Mouse (Mus musculus): ENCODE measurements at regions not wholly inside any gene's neighbourhood (a gene's known extent, or its start where the extent isn't known, plus 50 kb on each side); places are given as distances from the start of the nearest gene placed in this dataset.

DNA sequence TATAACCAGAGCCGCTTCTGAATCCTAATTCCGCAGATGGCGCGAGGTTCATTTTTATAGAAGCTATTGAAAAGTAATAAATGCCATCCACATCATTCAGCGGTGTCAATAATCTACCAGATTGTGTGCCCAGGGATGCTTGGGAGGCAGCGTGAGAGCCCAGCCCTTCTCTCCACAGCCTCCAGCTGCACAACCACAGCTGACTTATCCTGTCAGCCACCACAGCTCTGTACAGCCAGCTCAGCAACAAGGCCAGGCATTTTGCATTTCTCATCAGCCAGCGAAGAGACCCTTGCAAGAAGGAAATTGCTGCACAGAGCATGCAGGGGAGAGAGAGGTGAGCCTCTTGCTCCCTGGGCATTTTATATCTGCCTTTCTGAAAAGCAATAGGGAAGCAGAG, 292.8 kb upstream of the Kif2a start:
- DNase-seq (ENCODE audit: low spot score in 2 of 2), result no peak

DNA sequence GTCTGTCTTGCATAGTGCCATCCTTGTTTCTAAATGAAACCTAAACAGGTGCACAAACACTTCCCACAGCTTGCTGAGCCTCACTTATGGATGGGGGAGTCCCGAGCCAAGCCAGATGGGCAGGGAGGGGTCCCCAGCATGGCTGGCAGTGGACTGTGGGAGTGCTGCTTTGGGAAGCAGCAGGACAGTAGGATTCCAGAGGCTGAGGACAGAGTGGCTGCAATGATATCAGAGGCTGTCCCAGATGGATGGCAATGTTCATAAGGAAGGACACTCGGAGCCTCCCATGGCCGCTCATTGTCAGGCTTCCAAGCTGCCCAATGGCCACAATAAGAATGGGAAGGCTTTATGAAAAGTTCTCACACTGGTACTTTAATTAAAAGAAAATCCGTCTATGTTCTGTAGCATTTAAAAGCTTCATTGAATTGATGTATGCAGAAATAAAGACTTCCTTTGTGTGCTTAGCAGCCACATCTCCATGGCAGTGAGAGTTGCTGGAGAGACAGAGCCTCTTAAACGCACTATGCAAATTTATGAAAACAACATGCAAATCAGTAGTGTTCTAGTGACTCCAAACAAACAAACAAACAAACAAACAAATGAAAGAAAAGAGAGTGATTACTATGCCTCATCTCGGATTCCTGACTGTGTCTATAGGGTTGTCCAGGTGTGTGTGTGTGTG, 287.2 kb upstream of the Kif2a start:
- DNase-seq (ENCODE audit: low spot score in 2 of 2), result no peak

DNA sequence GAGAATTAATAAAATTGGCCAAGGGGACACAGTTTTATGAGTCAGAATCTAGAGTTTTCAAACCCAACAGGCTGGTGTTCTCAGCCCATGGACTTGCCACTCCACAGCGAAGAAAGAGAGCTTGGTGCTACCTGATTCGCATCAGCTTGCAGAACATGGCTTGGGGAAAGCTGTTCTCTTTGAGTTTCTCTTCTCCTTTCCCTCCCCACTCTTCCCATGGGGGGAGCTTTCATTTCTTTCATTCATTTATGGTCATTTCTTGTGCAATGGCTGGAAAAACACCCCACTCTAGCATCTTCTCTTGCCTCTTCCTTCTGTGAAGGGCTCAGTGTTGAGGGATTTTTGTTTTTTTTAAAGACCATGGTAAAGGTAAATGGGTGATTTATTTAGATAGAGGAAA, 286.5 kb upstream of the Kif2a start:
- no peak for DNase-seq (ENCODE audit: low spot score in 2 of 2)

DNA sequence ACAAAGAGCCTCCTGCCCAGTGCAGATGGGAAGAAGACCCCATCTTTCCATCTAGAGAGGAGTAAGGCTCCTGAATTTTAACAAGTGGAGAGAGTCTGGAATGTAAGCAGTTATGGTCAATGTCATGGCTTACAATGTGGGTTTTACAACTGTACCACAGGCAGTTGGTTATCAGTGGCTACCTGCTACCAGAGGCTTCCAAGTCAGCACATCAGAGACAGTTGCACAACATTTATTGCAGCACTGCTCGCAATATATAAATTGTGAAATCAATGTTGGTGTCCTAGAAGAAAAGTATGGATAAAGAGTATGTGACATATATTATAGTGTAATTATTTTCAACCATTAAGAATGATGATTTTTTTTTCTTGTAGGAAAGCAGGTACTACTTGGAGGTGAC, 285.0 kb upstream of the Kif2a start:
- no peak for DNase-seq (ENCODE audit: low spot score in 2 of 2)

DNA sequence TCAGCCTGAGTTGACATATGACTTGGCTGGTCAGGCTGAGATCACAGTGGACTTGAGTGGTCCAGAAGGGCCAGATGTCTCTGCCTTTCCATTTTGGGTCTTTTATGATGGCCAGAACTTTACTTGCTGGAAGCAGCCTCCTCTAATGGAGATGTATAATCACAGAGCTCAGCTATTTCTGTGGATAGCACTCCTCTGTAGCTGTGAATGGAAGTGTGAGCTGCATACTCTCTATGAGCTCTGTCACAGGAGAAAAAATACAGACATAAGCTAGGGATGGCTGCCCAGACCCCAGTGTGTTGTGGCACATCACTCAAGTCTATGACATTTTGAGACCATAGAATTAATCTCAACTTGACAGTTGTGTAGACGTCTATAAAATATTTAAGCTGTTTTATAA, 284.3 kb upstream of the Kif2a start:
- DNase-seq (ENCODE audit: low spot score in 2 of 2), result no peak

DNA sequence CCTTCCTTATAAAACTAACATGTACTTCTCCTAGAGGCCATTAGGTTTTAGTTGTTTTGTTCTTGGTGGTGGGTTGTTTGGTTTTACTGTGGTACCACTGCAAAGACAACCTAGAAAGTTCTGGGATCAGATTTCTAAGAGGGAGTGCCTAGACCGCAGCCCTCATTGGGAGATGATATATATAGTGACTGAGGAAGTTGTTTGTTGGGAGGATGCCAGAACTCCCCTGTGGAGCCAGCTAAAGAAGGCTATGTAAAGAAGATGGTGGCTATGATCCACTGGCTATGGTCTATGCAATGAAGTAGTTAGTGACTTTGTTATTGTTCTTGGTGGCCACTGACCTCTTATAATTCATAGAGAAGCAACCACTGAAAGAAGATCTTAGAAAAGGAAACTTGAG, 283.8 kb upstream of the Kif2a start:
- DNase-seq (ENCODE audit: low spot score in 2 of 2), result no peak

DNA sequence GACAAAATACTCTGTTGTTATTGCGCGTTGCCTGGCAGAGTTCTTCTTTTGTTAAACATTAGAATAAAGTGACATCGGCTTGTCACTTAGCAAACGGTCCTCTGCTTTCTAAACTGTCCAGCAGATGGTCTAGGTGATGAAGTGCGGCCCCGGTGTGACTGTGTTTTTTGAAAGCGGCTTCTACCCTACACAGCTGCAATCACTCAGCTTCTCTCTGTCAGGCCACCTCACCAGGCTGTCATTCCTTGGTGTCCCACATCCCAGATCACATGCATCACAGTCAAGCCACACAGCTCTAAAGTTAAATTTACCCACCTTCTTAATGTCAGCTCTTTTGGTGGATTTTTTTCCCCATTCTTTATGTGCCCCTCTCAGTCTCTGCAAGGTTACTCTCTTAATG, 282.0 kb upstream of the Kif2a start:
- DNase-seq (ENCODE audit: low spot score in 2 of 2), result no peak

DNA sequence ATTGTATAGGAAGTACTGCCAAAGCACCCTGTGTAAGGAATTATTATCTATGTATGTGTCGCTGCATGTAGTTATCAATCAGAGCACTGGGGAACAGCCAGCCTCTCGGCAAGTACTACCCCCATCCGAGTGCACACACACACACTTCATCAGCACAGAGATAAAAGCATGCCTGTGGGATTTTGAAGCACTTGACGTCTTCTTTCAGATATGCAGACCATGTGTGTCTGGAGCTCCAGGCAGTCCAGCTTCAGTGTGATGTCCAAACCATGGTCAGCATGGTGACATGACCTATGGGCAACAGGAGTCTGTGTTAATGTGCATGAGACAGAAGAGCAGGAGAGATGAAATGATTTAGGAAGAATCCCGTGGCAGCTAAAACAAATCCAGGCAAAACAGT, 281.4 kb upstream of the Kif2a start:
- DNase-seq (ENCODE audit: low spot score in 2 of 2), result no peak

DNA sequence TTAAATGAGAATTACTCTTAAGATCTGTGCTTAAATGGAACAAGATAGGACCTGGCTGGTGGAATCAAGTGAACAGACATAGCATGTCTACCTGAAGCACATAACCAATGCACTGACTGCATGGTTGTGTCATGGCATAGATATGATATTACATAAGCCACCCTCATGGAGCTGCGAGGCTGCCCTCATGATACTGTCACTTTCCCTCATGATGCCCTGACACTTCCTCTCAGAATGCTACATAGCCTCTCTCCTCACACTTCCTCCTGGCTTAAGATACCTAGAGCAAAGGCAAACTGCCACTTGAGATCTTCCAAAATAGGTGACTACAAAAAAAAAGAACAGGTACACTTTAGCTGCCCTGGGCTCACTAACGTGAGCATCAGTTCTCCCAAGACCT, 278.9 kb upstream of the Kif2a start:
- no peak for DNase-seq (ENCODE audit: low spot score in 2 of 2)

DNA sequence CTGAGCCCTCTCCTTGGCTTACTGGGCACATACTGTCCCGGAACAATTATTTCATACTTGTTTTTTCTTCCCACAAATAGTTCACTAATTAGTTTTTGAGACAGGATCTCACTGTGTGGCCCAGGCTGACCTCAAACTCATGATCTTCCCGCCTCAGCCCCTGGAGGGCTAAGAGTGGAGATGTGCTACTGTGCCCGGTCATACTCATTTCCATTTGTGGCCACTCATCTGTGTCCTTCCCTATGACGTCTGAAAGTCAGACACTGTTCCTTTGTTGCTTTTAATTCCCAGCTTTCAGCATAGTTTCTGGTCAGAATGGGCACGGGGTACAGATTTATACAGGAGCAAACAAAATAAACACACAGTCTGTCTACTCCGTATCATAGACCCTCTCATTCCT, 242.7 kb upstream of the Kif2a start:
- DNase-seq (ENCODE audit: low spot score in 2 of 2), result no peak

DNA sequence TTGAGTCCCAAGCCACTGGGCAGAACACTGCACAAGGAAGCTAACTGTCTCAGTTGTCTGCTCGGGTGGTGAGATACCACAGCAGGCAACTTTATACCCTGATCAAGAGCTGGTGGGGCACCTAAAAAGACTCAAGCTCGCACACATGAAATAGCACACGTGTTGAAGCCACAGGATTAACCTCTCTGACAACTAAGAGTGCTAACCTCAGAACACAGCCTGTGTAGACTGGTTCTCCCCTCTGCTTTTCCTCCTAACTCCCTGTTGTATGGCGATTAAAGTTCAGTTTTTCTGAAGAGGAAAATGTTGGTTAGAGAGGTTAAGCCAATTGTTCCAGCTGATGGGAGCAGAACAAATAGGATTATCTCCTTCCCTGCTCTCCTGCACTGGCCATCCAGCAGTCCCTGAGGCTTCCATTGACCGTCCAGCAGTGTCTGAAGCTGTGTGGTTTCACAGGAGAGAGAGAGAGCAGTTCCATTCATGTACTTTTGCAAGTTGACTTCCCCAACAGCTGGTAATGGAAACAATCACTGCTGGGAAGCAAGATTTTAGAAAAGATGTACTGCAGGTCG, 239.6 kb upstream of the Kif2a start:
- DNase-seq (ENCODE audit: low spot score in 2 of 2), result no peak

DNA sequence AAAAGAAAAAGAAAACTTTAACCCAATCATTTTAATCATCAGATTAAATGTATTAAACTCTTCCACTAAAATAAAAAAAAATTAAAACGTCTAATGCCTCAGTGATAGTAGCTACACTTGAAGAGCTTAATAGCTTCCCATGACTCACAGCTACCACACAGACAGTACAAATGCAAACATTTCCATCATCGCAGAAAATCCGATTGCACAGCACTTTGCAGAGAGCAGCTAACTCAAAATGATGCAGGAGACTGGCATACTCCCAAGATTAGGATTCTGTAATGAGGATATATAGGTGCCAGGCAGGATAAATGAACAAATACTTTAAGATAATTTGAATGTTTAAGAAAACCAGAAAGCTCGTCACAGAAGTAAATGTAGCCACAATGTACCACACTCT, 238.3 kb upstream of the Kif2a start:
- no peak for DNase-seq (ENCODE audit: low spot score in 2 of 2)

DNA sequence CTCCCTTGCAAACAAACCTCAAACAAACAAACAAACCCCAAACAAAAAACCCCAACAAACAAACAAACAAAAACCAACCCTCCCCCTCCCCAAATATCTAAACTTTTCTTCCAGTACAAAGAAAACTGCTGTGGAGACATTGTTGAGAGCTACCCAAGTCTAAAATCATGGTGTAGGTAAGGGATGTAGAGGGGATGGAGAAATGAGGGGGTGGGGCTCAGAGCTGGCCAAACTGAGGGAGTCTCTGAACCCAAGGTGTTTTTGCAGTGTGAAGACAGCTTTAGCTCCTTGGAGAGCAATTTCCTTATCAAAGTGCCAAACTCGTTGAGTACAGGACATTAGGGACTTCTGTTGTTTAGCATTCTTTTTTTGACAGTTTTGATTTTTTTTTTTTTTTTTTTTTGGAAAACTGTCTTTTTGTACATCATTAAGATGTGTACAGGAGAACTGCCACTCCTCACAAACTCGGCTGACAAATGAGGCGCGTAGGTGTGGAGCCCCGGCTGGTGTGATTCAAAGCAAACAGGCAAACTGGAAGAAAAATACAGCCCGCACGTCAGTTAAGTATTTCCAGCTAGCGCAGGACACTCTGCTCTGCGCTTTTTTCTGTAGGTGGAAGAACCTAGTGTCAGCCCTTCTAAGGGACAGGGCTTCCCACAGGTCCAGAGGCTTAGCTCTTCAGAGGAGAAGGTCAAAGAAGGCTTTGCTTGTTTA, 226.0 kb upstream of the Kif2a start:
- peak in 1 of 2 experiments; percentile 26 for DNase-seq (ENCODE audit: low spot score in 2 of 2)

DNA sequence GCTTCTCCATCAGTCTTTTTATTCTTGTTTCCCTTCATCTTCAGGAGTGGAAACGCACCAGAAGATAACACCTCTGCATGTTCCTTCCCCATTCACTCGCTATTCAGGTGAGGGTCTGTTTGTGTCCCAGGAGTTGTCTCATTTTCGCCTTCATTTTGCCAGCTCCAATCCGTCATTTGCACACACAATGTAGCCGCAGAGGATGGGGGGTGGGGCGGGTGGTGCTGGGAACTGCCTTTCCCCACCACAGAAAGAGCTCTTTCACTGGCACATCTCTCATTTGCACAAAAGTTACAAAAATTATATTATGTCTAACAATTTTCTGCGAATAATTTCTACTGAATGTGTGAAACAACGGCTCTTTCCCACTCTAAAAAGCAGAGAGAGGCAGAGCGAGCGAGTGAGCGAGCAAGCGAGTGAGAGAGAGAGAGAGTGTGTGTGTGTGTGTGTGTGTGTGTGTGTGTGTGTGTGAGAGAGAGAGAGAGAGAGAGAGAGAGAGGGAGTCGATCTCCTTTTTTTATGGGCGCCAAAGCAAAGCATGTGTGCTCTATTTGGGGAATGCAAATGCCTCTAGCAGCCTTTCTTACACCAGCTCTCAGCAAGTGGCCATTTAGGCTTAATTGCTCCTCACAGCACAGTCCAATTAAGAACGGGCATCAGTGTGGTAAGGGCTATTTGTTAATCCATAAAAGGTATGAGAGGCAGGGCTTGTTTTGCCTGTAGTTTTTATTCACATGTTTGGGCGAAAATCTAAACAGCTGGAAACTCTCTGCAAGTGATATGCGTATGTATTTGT, 225.2 kb upstream of the Kif2a start:
- DNase-seq (ENCODE audit: low spot score in 2 of 2), result peak in 1 of 2 experiments; percentile 22

DNA sequence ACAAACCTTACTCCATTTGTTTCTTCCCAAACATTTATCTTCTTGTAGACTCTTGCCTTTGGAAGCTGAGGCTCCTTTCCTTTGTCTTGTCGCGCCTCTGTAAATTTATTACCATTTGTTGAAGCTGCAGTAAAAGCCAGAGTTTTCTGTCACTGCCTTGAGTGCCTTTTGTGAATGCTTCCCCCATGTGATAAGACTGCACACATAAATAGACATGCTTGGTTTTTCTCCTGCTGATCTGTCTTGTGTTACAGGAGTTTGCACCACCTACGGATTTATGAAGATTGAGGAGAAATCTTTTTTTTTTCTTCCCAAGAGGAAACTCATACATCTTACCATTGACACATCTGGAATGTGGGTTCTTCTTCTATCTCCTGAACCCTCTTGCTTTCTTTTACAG, 222.2 kb upstream of the Kif2a start:
- peak in 1 of 2 experiments; percentile 9 for DNase-seq (ENCODE audit: low spot score in 2 of 2)

DNA sequence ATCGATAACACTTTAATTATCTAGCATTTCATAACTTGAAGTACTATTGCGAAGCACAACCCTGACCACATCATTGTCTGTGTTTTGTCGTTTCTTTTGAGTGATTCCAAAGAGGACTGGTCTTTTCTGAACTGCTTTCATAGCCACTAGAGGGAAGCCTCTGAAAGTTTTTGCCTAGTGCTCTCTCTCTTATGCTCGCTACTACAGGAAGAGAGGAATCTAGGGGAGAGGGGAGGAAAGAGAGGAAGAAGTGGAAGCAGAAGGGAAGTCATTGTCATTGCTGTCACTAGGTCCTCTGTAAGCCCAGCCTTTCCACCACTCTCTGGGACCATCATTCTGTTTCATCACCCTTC, 217.1 kb upstream of the Kif2a start:
- no peak for DNase-seq (ENCODE audit: low spot score in 2 of 2)

DNA sequence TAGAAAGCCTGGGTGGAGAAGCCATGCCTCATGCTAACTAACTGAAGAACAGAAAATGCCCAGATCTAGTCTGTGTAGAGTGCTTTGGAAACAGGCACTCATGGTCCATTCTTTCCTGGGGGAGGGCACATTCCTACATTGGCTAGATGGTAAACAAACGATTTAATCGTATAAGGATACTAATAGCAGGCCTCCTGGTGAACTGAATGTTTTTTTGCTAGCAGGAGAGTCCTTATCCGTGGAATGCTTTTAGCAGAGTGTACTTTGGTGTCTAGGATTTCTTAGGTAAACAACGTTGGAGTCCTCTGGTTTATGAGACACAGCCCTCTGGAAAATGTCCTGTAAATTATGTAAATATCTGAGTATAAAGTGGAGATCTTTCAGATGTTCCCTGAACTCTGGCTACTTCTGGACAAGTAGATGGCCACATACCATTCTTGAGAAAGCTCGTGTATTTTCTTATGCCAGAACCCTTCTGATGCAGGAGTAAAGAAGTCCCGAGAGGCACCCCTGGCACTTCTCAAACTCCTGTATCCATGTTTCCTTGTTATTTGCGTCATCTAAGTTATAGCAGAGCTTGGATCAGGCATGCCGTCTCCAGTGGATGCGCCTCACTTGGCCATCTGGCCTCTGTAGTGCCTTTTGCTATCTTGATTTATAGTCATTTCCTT, 216.6 kb upstream of the Kif2a start:
- DNase-seq (ENCODE audit: low spot score in 2 of 2), result no peak

DNA sequence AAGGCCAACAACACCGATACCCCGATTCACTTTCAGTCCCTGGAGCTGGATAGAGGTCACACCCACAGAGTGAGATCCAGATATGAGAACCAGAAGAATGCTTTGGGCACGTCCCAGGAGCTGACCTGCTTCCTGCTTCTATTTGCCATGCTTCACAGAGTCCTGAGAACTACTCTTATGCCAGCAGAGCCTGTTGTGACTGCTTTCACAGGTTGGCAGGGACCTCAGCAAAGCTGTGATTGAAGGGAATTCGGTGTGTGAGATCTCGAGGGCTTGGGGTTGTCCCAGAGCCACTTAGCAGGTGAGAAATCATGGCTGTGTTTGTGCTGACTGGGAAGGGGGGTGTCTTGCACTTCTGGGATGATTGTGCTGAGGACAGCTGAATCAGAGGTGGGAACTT, 197.5 kb upstream of the Kif2a start:
- no peak for DNase-seq (ENCODE audit: low spot score in 2 of 2)

DNA sequence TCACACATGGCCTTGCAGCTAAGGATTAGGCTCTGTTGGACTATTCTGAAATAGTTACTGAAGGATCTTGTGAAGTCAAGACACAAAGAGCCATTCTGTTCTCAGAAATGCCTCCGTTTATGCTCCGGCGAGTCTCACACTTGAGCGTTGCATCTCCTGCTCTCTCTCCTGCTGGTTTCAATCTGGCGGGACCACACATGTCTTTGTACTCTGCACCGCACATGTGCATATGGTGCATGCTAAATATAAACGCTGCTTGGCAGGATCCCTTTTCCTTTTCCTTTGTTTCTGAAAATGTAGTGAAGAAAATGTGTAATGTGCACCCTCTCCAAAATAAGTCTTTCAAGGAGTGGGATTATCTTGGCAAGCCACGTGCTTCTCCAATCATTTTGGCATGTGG, 196.4 kb upstream of the Kif2a start:
- peak; percentile 69 to 78 for DNase-seq (ENCODE audit: low spot score in 2 of 2)

DNA sequence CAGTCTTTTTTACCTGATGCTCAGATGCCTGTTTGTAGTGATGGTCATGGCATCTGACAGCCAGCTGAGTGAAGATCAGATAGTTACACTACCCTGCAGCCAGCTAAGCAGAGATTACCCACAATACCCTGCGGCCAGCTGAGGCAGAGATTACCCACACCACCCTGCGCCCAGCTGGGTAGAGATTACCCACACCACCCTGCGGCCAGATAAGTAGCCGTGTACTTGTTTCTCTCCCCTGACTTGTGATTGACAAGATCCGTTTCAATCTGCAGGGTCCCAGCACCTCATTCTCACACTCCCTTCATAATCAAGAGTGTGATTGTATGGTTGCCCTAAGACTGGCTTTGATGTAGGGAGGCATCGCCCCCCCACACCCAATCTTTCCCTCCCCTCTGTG, 195.9 kb upstream of the Kif2a start:
- DNase-seq (ENCODE audit: low spot score in 2 of 2), result no peak

DNA sequence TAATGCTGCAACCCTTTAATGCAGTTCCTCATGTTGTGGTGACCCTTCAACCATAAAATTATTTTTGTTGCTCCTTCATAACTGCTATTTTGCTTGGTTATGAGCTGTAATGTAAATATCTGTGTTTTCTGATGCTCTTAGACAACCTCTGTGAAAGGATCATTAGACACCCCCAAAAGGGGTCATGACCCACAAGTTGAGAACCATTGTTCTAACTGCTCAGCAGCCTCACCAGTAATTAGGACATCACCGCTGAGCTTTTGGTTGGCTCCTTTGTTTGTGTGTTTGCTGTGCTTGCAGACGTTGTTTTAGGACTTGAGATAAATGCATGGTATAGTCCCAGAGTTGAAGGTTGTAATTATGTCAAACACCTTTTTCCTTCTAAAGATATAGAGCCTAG, 191.4 kb upstream of the Kif2a start:
- no peak for DNase-seq (ENCODE audit: low spot score in 2 of 2)

DNA sequence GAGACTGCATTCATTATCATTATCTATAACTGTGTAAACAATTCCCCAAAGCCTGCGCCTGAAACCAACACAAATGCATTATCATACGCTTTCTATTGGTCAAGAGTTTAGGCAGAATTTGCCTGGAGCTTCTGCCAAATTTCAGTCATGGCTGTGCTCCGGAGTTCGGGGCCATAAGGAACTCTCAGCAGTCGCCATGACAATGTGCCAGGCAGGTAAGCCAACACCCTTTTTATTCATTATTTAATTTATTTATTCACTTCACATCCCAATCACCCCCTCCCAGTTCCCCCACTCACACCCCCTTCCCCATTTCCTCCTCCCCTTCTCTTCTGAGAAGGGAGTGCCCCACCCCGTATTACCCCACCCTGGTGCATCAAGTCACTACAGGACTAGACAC, 188.8 kb upstream of the Kif2a start:
- DNase-seq (ENCODE audit: low spot score in 2 of 2), result no peak
